Mouse (Mus musculus): ENCODE results near the gene Rbp1.

- TF ChIP-seq CTCF (IDR thresholded peaks at IDR 0.05; ENCODE audit: low read depth) (no peak), EP300 (optimal IDR thresholded peaks at IDR 0.05) (no peak)
These were observed 59.5 kb downstream of the Rbp1 start for GRCm38 (mm10) chr9:98482256-98482655.

All from stomach, postnatal 0 days (tissue).